Mouse (Mus musculus) intestine, embryonic 16.5 days (tissue): Measurements from ENCODE around the gene Zzz3. TPM values are rescaled to one million over a fixed set of nuclear protein-coding genes. Genes with fewer than 3 reads are reported as not detected.

ENCODE experiments used
- ATAC-seq: fragments of 200-750 bp; cut with Nextera tagmentation; 2 replicates; pipeline ENCODE4 v1.8.0; 2017; ENCODE audit warnings: moderate TSS enrichment, moderate library complexity
- H3K27ac ChIP-seq: fragments of 300-500 bp; sonication (generic); 2 replicates; pipeline ENCODE4 v1.5.1; 2014; ENCODE audit warnings: mild to moderate bottlenecking, low read length
- H3K27me3 ChIP-seq: fragments of 300-500 bp; sonication (generic); replicated peaks from 2 replicates; pipeline ENCODE4 v1.6.1; 2014; ENCODE audit warnings: low read length, control low read depth, mixed read lengths; ENCODE audit not compliant: control insufficient read depth, insufficient read depth
- H3K36me3 ChIP-seq: fragments of 300-500 bp; sonication (generic); 2 replicates; pipeline ENCODE4 v1.6.1; 2014; ENCODE audit warnings: low read length, control low read depth; ENCODE audit not compliant: control insufficient read depth, insufficient read depth
- H3K4me1 ChIP-seq: fragments of 300-500 bp; sonication (generic); 2 replicates; pipeline ENCODE4 v1.6.1; 2014; ENCODE audit warnings: low read length, control low read depth, mixed read lengths; ENCODE audit not compliant: control insufficient read depth, insufficient read depth
- H3K4me2 ChIP-seq: fragments of 300-500 bp; sonication (generic); 2 replicates; pipeline ENCODE4 v1.6.1; 2014; ENCODE audit warnings: low read depth, low read length, control low read depth
- H3K4me3 ChIP-seq: fragments of 300-500 bp; sonication (generic); 2 replicates; pipeline ENCODE4 v1.5.1; 2014; ENCODE audit warnings: mild to moderate bottlenecking, low read length
- H3K9ac ChIP-seq: fragments of 300-500 bp; sonication (generic); 2 replicates; pipeline ENCODE4 v1.6.1; 2014; ENCODE audit warnings: low read depth, low read length
- H3K9me3 ChIP-seq: fragments of 300-500 bp; sonication (generic); 2 replicates; pipeline ENCODE4 v1.6.1; 2016; ENCODE audit warnings: low read length, control low read depth; ENCODE audit not compliant: control insufficient read depth
- WGBS: fragments of 180-500 bp; shearing (Covaris S2); extraction: QIAGEN DNeasy Blood & Tissue Kit; methylation state at CpG from one replicate; pipeline ENCODE4 v1.1.7; 2014; 5-methylcytosine and 5-hydroxymethylcytosine counted together
- polyA plus RNA-seq: library from polyadenylated mRNA; unstranded; fragments of >200 nt; fragmentation: Nextera tagmentation; extraction: Ambion mirVana; gene quantifications from 2 replicates; pipeline ENCODE4 v1.2.1, GENCODE M21; 2015

Gene Zzz3
- polyA plus RNA-seq, 1 experiment from 2014 or later: 30.7 TPM

DNA sequence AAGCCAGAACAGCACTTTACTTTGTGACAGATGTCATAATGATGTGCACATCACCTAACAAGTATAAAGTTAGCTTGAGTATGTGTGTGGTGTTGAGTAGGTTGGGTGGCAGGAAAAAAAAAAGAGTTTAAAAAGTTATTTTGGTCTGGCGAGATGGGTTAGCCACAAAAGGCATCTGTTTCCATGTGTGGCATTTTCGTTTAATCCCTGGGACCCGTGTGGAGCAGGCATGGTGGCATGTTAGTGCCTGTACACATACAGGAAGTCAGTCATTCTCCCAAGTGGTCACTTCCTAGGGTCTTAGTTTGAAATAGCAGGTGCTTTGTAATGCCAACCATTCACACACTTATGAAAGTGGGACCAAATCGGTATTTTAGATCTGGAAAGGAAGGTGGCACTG is 17.1 kb downstream of the Zzz3 start:
- no peak for ATAC-seq
- no peak overlapping the region for H3K4me3 ChIP-seq
- WGBS: 83% methylated on average over 4 of the region's 4 CpGs

GRCm38 (mm10) chr3:152428925-152429324 is 33.7 kb downstream of the Zzz3 start:
- Histone ChIP-seq H3K4me1 (no peaks in the 10 kb centered on the region), H3K27me3 (no peaks in the 10 kb centered on the region), H3K4me3 (no peak overlapping the region), H3K36me3 (peaks cover 5% of the 10 kb centered on the region), H3K4me2 (no peak overlapping the region), H3K9me3 (no peaks in the 10 kb centered on the region), H3K27ac (no peak overlapping the region), H3K9ac (no peak overlapping the region)
- ATAC-seq: no peak
- 89% methylated on average over 8 of the region's 8 CpGs for WGBS

More for the DNA sequence above, 17.1 kb downstream of the Zzz3 start:
- H3K4me2 ChIP-seq: no peak overlapping the region
- no peak overlapping the region for H3K27ac ChIP-seq
- H3K4me1 ChIP-seq: peaks cover 6% of the 10 kb centered on the region; the same call in 1 of the 2 replicates
- no peak overlapping the region for H3K9ac ChIP-seq
- H3K9me3 ChIP-seq: no peaks in the 10 kb centered on the region
- H3K36me3 ChIP-seq: no peaks in the 10 kb centered on the region
- no peaks in the 10 kb centered on the region for H3K27me3 ChIP-seq

GRCm38 (mm10) chr3:152432677-152433076 is 37.4 kb downstream of the Zzz3 start:
- H3K9me3 ChIP-seq: no peaks in the 10 kb centered on the region

GRCm38 (mm10) chr3:152435590-152435989 is 40.3 kb downstream of the Zzz3 start:
- H3K36me3 ChIP-seq: no peaks in the 10 kb centered on the region
- no peak overlapping the region for H3K27ac ChIP-seq
- H3K9me3 ChIP-seq: no peaks in the 10 kb centered on the region
- H3K4me1 ChIP-seq: no peaks in the 10 kb centered on the region
- H3K4me3 ChIP-seq: no peak overlapping the region
- H3K27me3 ChIP-seq: no peaks in the 10 kb centered on the region
- no peak overlapping the region for H3K9ac ChIP-seq
- H3K4me2 ChIP-seq: no peak overlapping the region
- no peak for ATAC-seq

More at GRCm38 (mm10) chr3:152432677-152433076, 37.4 kb downstream of the Zzz3 start:
- WGBS: 96% methylated on average over 7 of the region's 7 CpGs
- Histone ChIP-seq H3K36me3 (peaks cover 5% of the 10 kb centered on the region), H3K4me3 (no peak overlapping the region), H3K27me3 (no peaks in the 10 kb centered on the region), H3K4me1 (no peaks in the 10 kb centered on the region), H3K9ac (no peak overlapping the region), H3K4me2 (no peak overlapping the region), H3K27ac (no peak overlapping the region)
- no peak for ATAC-seq

- H3K4me1 ChIP-seq: no peaks in the 10 kb centered on the region; the same call in 1 of the 2 replicates
- 94% methylated on average over 7 of the region's 7 CpGs for WGBS
- peak; percentile 55; the same call in 1 of the 2 replicates for ATAC-seq
These were observed 42.8 kb downstream of the Zzz3 start for GRCm38 (mm10) chr3:152438068-152438467.

DNA sequence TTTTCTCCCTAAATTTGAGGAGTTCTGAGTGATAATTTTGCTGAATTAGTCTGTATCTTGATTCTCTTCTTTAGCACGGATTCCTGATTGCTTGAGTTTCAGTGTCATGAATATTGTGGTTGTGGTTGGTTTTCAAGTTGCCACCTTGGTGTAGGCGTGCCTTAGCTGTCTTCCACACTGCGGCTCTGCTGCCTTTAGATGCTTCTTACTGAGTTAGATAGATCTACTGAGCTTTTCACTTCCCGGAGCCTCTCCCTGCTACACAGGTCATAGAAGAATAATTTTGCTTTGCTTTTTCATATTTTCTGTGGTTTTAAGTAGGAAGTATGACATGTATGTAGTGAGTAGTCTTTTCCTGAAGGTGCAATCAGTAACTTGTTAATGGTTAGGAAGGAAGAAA is 47.5 kb downstream of the Zzz3 start:
- Histone ChIP-seq H3K36me3 (no peaks in the 10 kb centered on the region), H3K4me2 (no peak overlapping the region), H3K9ac (no peak overlapping the region), H3K9me3 (no peaks in the 10 kb centered on the region), H3K4me1 (no peaks in the 10 kb centered on the region; the same call in 1 of the 2 replicates), H3K27me3 (no peaks in the 10 kb centered on the region), H3K27ac (no peak overlapping the region), H3K4me3 (no peak overlapping the region)
- 87% methylated on average over 4 of the region's 4 CpGs for WGBS
- ATAC-seq: no peak

More at GRCm38 (mm10) chr3:152438068-152438467, 42.8 kb downstream of the Zzz3 start:
- H3K4me2 ChIP-seq: no peak overlapping the region
- H3K9me3 ChIP-seq: no peaks in the 10 kb centered on the region
- H3K27ac ChIP-seq: no peak overlapping the region
- H3K9ac ChIP-seq: no peak overlapping the region
- no peak overlapping the region for H3K4me3 ChIP-seq
- H3K27me3 ChIP-seq: no peaks in the 10 kb centered on the region
- H3K36me3 ChIP-seq: no peaks in the 10 kb centered on the region

GRCm38 (mm10) chr3:152444114-152444513 is 48.8 kb downstream of the Zzz3 start:
- no peak overlapping the region for H3K4me2 ChIP-seq
- no peak for ATAC-seq
- H3K4me1 ChIP-seq: no peaks in the 10 kb centered on the region; the same call in 1 of the 2 replicates
- H3K36me3 ChIP-seq: no peaks in the 10 kb centered on the region
- no peaks in the 10 kb centered on the region for H3K27me3 ChIP-seq
- 87% methylated on average over 3 of the region's 3 CpGs for WGBS
- no peak overlapping the region for H3K27ac ChIP-seq
- no peaks in the 10 kb centered on the region for H3K9me3 ChIP-seq
- no peak overlapping the region for H3K4me3 ChIP-seq
- no peak overlapping the region for H3K9ac ChIP-seq

DNA sequence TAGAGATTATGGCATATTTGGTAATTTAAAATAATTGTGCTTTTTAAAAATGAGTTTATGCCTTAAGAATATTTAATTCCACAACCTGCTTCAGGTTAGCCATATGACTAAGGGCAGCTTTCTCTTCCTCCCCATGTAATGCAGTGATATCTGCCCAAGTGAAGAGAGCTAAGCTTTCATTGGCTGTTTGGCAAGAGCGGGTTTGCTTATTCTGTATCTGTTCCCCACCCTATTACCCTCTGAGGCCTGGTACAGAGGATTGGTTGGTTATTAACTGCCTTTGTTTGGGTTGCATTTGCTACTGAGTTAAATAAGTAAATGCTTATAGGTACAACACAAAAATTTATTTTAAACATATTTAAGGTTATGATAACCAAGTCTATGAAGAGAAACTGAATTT is 51.7 kb downstream of the Zzz3 start:
- Histone ChIP-seq H3K4me3 (no peak overlapping the region), H3K36me3 (0 out of 2 replicates have a peak, but pooled peaks cover 2% of the 10 kb centered on the region), H3K9ac (no peak overlapping the region), H3K27ac (no peak overlapping the region), H3K4me2 (no peak overlapping the region), H3K4me1 (no peaks in the 10 kb centered on the region), H3K9me3 (no peaks in the 10 kb centered on the region), H3K27me3 (no peaks in the 10 kb centered on the region)
- 88% methylated on average over 1 of the region's 1 CpGs for WGBS
- ATAC-seq: no peak

DNA sequence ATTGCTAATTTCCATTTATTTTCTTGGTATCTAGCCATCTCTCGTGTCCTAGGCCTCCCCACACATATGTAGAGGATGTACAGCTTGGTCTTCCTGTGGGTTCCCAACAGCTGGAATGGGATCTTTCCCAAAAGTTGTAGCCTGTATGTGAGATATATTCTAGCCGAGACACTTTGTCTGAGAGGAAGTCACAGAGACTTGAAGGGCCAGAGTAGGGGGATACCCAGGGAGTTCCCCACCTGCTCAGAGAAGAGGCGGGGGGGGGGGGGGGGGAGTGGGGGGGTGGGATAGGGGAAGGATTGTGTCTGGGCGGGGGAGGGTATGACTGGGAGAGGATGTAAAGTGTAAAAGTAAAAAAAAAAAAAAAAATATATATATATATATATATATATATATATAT is 57.9 kb downstream of the Zzz3 start:
- Histone ChIP-seq H3K27me3 (no peaks in the 10 kb centered on the region), H3K27ac (no peak overlapping the region), H3K4me1 (no peaks in the 10 kb centered on the region), H3K9ac (no peak overlapping the region), H3K4me2 (no peak overlapping the region), H3K36me3 (peaks cover 13% of the 10 kb centered on the region; the same call in 1 of the 2 replicates), H3K9me3 (no peaks in the 10 kb centered on the region), H3K4me3 (no peak overlapping the region)
- no peak for ATAC-seq
- WGBS: 88% methylated on average over 3 of the region's 4 CpGs
